Mouse (Mus musculus): ENCODE results near the gene Gga1.

Gga1 gene

GRCm38 (mm10) chr15:78908982-78909381, 32.0 kb downstream of the Gga1 start:
- in situ Hi-C loops (cut with MboI, MseI), result no loop called here

GRCm38 (mm10) chr15:78912040-78912439, 35.0 kb downstream of the Gga1 start:
- in situ Hi-C loops (cut with MboI, MseI), result no loop called here

GRCm38 (mm10) chr15:78913632-78914090, 36.7 kb downstream of the Gga1 start, which contains the start of gene Pdxp:
Pdxp (plus strand) TSS chr15:78913919.
- in situ Hi-C loops (cut with MboI, MseI), result no loop called here

- in situ Hi-C loops (cut with MboI, MseI), result no loop called here
Measured at GRCm38 (mm10) chr15:78914091-78914822, 37.3 kb downstream of the Gga1 start.

GRCm38 (mm10) chr15:78914823-78915659, 38.1 kb downstream of the Gga1 start:
- in situ Hi-C loops (cut with MboI, MseI), result no loop called here

GRCm38 (mm10) chr15:78915660-78916017, 38.6 kb downstream of the Gga1 start:
- in situ Hi-C loops (cut with MboI, MseI), result no loop called here

GRCm38 (mm10) chr15:78916052-78916826, 39.2 kb downstream of the Gga1 start:
- in situ Hi-C loops (cut with MboI, MseI), result no loop called here

- in situ Hi-C loops (cut with MboI, MseI), result no loop called here
Measured at GRCm38 (mm10) chr15:78918126-78918525, 41.1 kb downstream of the Gga1 start.

- in situ Hi-C loops (cut with MboI, MseI), result no loop called here
Measured at GRCm38 (mm10) chr15:78919914-78920313, 42.9 kb downstream of the Gga1 start.

GRCm38 (mm10) chr15:78922700-78923099, 45.7 kb downstream of the Gga1 start:
- in situ Hi-C loops (cut with MboI, MseI), result no loop called here

GRCm38 (mm10) chr15:78923585-78923984, 46.6 kb downstream of the Gga1 start:
- in situ Hi-C loops (cut with MboI, MseI), result no loop called here

GRCm38 (mm10) chr15:78925129-78925528, 48.1 kb downstream of the Gga1 start:
- in situ Hi-C loops (cut with MboI, MseI), result no loop called here

GRCm38 (mm10) chr15:78926021-78926919, 49.3 kb downstream of the Gga1 start, which contains the start of gene Lgals1:
Lgals1 (plus strand) TSS chr15:78926725.
- in situ Hi-C loops (cut with MboI, MseI), result no loop called here

- in situ Hi-C loops (cut with MboI, MseI), result no loop called here
Measured at GRCm38 (mm10) chr15:78927021-78927787, 50.2 kb downstream of the Gga1 start.

GRCm38 (mm10) chr15:78927788-78928457, 50.9 kb downstream of the Gga1 start:
- in situ Hi-C loops (cut with MboI, MseI), result no loop called here

- in situ Hi-C loops (cut with MboI, MseI), result no loop called here
Measured at GRCm38 (mm10) chr15:78928539-78928938, 51.5 kb downstream of the Gga1 start.

- in situ Hi-C loops (cut with MboI, MseI), result no loop called here
Measured at GRCm38 (mm10) chr15:78930192-78930706, 53.3 kb downstream of the Gga1 start.

- in situ Hi-C loops (cut with MboI, MseI), result no loop called here
Measured at GRCm38 (mm10) chr15:78930801-78931426, 53.9 kb downstream of the Gga1 start.

- in situ Hi-C loops (cut with MboI, MseI), result no loop called here
Measured at GRCm38 (mm10) chr15:78931577-78931976, 54.6 kb downstream of the Gga1 start.
